Mouse (Mus musculus): ENCODE measurements around the gene Rsph9. TPM values are rescaled to one million over a fixed set of nuclear protein-coding genes. Genes with fewer than 3 reads are reported as not detected.
A peak's percentile ranks its signal among the peaks of the same experiment; 100 is the strongest.

Gene Rsph9
- total RNA-seq (2017), result 1.5 TPM in 1 of 3 replicates, not detected in the others

DNA sequence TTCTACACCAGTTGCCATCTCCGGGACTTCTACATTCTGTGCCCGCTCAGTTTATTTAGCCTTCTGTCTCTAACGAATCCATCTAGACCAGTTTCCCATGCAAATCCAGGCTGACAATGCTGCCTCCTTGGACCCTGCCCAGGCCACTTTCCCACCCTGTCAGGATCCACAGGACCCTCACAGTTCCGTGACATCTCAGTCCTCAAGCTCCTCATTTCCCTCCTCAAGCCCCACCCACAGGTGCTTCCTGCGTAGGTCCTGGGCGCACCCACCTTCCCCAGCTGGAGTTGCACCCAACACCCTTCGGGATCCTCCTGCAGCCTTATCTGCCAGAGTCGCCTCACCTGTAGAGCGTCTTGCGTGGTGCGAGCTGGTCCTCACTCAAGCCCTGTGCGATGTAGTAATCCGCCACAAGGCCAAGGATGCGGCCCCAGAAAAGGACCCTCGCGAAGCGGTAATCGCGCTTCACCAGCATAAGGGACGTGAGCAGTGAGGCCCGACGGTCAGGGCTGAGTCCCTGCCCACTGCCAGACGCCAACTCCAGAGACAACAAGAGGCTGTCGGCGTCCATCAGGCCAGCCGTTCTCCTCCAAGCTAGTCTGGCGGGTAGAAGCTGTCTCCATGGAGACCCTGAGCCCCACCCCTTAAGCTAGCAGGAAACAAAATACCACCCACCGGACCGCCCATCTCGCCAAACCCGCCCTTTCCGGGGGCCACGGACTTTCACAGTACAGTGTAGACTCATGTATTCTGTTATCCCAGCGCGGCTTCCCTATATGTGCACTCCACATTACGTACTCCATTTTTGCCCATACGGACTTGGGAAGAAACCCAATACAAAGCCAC is at the start of gene Rsph9:
TSS of gene Rsph9 (minus strand) at position 639 of the 846 bp plus-strand sequence.
- peak; percentile 73 for ATAC-seq (replicated peaks; ENCODE audit: insufficient number of reproducible peaks, low FRiP score, low TSS enrichment, poor library complexity, severe bottlenecking)

DNA sequence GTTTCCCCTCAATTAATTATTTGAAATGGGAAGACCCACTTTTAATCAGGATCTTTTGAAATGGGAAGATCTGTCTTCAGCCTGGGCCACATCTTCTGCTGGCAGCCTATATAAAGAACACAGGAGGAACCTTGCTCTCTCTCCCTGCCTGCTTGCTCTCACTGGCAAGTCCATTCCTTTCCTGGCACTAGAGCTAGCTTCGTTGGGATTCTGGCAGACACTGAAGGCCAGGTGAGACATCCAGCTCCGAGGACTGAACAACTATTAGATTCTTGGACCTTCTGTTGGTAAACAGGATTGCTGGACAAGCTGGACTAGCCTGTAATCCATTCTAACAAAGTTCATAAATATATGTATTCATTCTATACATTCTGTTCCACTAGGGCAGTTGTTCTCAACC is 44.8 kb upstream of the Rsph9 start:
- ATAC-seq (replicated peaks; ENCODE audit: insufficient number of reproducible peaks, low FRiP score, low TSS enrichment, poor library complexity, severe bottlenecking), result no peak

DNA sequence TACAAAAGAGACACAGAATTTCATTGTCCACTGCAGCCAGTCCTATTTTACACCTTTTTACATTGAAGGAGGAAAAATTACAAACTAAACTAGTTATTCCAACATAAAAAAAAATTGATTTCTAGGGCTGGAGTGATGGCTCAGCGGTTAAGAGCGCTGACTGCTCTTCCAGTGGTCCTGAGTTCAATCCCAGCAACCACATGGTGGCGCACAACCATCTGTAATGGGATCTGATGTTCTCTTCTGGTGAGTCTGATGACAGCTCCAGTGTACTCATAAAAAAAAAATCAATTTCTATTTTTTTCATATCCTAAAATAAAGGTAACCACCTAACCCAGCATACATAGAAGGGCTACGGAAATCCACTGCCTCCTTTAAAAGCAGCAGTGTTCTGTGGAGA is 38.3 kb upstream of the Rsph9 start:
- no peak for ATAC-seq (replicated peaks; ENCODE audit: insufficient number of reproducible peaks, low FRiP score, low TSS enrichment, poor library complexity, severe bottlenecking)

DNA sequence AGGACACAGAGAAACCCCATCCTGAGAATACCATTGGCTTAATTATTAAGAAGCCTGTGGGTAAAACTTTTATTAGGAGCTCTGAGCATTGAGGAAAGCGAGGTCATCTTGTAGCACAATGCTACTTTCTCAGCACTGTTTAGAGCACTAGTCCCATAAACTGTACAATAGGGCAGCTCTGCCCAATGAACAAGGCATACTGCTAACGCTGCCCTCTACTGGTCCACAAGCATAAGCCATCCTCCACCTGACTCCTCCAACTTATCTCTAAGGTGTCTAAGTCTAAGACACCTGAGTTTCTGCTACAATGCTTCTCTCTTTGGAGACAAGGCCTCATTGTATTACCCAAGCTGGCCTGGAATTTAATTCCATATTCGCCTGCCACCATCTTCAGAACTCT is 26.5 kb upstream of the Rsph9 start:
- ATAC-seq (replicated peaks; ENCODE audit: insufficient number of reproducible peaks, low FRiP score, low TSS enrichment, poor library complexity, severe bottlenecking), result peak; percentile 54; the same call in 1 of the 2 replicates

DNA sequence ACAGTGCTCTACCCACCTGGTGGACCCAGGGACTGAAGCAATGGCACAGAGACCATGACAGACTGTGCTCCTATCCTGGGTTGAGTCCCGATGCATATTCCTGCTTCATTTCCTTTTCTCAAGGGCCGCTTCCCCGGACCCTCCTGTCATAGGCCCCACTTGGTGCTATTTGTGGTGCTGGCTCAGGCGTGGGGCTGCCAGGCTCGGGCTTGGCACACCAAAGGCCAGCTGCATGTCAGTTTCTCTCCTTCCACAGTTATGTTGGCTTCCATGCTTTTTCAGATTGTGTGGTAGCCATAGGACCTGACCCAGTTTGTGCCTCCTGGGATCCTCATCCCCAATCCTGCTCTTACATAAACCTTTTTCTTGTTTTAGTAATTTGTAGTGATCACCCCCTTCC is 24.8 kb upstream of the Rsph9 start:
- ATAC-seq (replicated peaks; ENCODE audit: insufficient number of reproducible peaks, low FRiP score, low TSS enrichment, poor library complexity, severe bottlenecking), result no peak

DNA sequence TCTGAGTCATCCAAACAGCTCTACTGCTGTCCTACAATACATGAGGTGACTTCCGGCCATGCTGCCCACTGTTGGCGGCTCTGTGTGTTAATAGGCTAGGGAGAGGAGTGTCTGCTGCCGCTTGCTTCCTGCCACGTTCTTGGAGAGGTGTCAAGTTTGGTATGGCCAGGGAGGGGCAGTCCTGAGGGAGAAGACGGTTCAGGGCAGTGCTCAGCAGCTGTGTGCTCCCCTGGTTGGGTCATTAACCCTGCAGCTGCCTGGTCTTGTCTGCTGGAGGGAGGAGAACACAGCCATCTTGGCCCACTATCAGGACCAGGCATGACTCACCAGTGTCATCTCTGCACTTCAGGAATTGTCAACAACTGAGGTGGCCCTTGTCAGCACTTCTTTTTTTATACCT is 24.3 kb upstream of the Rsph9 start:
- no peak for ATAC-seq (replicated peaks; ENCODE audit: insufficient number of reproducible peaks, low FRiP score, low TSS enrichment, poor library complexity, severe bottlenecking)

DNA sequence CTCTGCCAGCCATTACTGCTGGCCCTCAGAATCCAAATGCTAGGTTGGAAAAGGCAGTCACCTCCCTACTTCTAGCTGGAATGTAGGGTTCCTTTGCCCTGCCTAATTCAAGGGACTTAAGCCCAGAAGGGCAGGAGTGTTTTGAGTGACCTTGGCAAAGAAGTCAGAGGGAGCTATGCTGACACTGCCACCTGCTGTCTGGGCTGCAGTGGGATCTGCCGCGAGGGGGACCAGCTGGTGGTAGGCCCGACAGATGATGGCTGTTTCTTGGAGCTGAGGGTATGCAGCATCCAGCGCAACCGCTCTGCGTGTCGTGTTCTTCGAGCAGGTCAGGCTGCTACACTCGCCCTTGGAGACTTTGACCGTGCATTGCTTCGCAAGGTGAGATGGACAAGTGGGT is 23.0 kb upstream of the Rsph9 start:
- no peak for ATAC-seq (replicated peaks; ENCODE audit: insufficient number of reproducible peaks, low FRiP score, low TSS enrichment, poor library complexity, severe bottlenecking)

DNA sequence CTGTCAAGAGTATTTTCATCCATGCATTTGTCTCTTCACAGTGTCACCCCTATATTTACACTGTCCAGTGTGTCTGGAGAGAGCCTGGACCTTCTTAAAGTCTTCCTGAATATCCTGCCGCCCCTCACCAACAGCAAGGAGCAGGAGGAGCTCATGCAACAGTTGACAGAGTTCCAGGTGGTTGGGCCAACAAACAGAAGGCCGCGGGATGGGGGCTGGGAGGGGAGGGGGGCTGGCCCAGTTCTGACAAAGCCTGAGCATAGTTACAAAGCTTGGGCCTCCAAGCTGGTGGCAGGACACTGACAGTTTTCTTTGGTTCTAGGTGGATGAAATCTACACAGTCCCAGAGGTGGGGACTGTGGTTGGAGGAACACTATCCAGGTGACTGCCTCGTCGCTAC is 22.3 kb upstream of the Rsph9 start:
- ATAC-seq (replicated peaks; ENCODE audit: insufficient number of reproducible peaks, low FRiP score, low TSS enrichment, poor library complexity, severe bottlenecking), result no peak

DNA sequence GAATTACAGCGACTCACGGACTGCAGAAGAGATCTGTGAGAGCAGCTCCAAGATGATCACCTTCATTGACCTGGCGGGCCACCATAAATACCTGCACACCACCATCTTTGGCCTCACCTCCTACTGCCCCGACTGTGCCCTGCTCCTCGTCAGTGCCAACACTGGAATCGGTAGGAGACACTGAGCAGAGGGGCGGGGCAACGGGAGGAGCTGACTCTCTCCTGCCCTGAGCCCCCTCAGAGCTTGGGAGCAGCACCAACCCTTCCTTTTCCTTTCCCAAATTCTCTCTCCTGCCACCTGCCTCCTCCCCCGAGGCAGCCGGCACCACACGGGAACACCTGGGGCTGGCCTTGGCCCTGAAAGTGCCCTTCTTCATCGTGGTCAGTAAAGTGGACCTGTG is 21.4 kb upstream of the Rsph9 start:
- no peak for ATAC-seq (replicated peaks; ENCODE audit: insufficient number of reproducible peaks, low FRiP score, low TSS enrichment, poor library complexity, severe bottlenecking)

DNA sequence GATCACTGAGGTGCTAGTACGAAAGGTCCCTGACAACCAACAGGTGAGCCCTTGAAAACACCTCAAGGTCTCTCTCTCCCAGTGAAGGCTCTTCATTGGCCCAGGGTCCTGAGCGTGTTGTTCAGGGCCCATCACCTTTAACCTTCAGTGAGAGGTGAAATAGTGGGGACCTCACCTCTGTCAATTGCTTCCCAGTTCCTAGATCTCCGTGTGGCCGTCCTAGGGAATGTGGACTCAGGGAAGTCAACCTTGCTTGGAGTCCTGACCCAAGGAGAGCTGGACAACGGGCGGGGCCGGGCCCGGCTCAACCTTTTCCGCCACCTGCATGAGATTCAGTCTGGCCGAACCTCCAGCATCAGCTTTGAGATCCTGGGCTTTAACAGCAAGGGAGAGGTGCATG is 20.8 kb upstream of the Rsph9 start:
- ATAC-seq (replicated peaks; ENCODE audit: insufficient number of reproducible peaks, low FRiP score, low TSS enrichment, poor library complexity, severe bottlenecking), result no peak

DNA sequence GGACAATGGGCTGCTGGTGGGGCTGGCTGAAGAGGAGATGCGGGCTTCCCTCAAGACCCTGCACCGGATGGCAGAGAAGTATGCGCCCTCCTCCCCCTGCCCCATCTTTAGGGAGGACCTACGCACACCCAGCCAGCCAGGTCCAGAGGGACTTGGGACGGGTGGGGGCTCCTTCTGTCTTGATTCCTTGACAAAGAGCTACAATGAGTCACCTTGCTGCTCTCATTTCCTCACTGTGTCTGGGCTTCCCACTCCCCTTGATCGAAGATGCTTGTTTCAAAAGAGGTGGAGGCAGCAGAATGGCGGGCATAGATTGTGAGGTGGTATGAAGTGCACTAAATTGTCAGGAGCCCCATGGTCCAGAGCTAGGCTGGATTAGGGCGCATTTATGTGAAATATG is 20.3 kb upstream of the Rsph9 start:
- no peak for ATAC-seq (replicated peaks; ENCODE audit: insufficient number of reproducible peaks, low FRiP score, low TSS enrichment, poor library complexity, severe bottlenecking)

DNA sequence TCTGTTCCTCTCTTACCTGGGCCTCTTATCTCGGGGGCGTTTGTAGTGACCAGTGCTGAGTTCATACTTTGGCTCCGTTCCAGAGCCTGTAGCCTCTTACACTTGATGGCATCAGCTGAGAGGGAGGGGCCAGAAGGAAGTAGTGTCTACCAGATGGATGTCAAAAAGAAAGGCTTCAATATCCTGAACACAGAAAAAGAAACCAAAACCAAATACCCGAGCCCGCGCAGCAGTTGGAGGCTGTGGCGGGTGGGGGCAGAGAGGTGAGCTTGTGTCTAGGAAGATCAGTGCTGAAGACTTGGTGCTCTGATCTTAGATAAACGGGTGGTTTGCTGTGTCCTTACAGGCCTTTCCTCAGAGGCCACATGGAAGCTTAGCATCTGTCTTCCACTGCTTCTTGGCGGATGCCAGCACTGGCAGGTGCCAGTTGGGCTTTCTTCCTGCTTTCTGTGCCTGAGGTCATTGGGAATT is 19.0 kb upstream of the Rsph9 start:
- ATAC-seq (replicated peaks; ENCODE audit: insufficient number of reproducible peaks, low FRiP score, low TSS enrichment, poor library complexity, severe bottlenecking), result 0 out of 2 replicates have a peak, but pooled peaks have one; percentile 10

DNA sequence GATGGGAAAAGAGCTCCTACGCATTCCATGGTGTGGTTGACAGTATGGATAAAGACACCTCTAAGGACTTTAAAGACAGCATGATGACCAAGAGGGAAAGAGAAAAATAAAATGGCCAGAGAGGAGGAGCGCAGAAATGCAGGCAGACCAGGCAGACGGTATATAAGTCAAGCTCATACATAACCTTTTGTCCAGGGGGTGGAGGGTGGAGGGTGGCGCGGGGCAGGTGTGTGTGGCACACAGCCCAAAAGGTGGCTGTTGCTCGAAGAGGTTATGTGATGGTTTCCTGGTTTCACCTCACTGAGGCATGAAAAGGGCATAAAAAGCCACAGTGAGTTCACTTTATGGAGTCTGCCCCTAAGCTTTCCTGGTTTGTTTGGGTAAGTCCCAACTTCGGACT is 18.5 kb upstream of the Rsph9 start:
- ATAC-seq (replicated peaks; ENCODE audit: insufficient number of reproducible peaks, low FRiP score, low TSS enrichment, poor library complexity, severe bottlenecking), result no peak

DNA sequence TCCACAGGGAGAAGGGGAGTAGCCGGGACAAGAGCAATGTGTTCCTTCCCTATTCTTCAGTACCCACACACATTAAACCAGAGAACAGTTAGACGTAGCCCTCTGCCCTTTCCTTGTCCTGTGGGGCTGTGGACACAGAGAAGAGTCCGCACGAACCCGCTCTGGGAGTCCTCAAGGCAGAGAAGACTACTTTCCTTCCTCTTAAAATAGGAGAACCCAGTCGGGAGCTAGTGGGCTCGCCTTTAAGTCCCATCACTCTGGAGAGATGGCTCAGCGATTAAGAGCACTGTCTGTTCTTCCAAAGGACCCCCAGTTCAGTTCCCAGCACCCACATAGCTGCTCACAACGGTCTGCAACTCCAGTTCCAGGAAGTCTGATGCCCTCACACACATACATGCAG is 17.7 kb upstream of the Rsph9 start:
- no peak for ATAC-seq (replicated peaks; ENCODE audit: insufficient number of reproducible peaks, low FRiP score, low TSS enrichment, poor library complexity, severe bottlenecking)

DNA sequence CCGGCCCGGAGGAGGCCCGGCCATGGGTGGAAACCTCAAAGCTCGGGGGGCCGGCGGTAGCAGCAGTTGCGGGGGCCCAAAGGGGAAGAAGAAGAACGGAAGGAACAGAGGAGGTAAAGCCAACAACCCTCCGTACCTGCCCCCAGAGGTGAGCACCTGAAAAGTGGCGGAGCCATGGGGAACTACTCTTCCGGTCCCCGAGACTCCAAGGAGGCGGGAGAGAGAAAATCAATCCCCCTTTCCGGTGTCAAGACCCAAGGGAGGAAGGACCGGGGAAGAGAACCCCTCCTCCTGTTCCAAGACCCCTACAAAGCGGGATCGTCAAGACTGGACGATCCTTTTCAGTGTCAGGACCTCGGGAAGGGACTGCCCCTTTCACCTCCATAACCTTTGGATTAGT is 17.2 kb upstream of the Rsph9 start:
- ATAC-seq (replicated peaks; ENCODE audit: insufficient number of reproducible peaks, low FRiP score, low TSS enrichment, poor library complexity, severe bottlenecking), result no peak

DNA sequence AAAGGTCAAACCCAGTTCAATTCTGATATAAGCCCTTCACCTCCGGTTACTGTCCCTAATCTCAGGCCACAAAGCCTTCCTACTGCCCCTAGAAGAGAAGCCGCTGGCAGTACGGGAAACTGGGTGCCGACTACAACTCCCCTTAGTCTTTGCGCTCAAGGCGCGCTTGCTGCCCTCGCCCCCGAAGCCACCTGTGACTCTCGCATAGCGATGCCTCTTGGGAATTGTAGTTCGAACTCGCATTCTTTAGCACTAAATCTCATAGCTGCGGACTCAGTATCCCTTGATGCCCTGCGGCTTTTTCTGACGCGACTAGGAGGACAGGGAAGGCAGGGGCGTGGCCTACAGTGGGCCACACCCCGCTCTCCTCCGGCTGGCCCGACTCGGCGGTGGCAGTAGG is 16.7 kb upstream of the Rsph9 start, which contains the start of gene Gtpbp2:
TSS of gene Gtpbp2 (plus strand) at position 347 of the 400 bp plus-strand sequence.
- peak; percentile 91 for ATAC-seq (replicated peaks; ENCODE audit: insufficient number of reproducible peaks, low FRiP score, low TSS enrichment, poor library complexity, severe bottlenecking)

DNA sequence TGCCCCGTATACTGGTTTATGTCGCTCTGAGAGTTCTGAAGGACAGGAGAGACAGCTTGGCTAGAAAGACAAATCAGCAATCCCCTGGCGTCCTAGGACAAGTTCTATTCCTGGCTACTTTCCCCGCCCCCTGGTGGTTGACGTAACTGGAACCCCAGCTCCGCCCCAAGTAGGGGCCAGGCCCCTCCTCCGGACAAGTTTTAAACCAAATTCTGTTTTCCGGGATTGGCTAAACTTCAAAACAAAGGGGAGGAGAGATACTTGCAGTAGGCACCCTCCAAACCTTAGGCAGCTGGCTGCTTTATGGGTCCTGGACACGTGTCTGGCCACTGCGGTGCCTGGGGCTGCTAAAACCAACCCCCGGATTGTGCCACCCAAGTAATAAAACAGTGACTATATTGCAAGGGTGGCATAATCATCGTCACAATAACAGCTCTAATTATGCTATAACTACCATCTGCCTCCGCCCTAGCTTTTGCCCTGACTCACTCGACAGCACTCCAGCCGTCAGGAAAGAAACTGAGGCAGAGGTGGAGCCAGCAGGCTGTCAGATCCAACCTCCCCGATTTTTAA is 16.2 kb upstream of the Rsph9 start:
- peak; percentile 63 for ATAC-seq (replicated peaks; ENCODE audit: insufficient number of reproducible peaks, low FRiP score, low TSS enrichment, poor library complexity, severe bottlenecking)

DNA sequence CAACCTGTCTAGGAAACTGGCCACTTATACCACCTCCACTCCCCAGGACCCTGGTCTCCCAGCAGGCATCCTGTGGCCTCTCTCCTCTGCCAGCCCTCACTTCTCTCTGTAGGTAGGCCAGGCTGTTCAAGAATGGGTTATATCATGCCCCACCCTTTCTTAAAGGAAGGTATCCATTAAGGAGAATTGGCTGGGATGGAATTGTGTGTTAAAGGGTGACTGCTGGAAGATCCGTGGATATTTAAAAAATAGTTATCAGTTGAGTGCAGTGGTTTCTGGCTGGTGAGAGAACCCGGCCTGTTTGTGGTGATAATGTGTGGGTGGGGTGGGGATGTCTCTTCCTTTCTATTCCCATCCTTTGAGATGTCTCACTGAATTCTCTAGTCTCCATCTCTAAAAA is 15.2 kb upstream of the Rsph9 start:
- no peak for ATAC-seq (replicated peaks; ENCODE audit: insufficient number of reproducible peaks, low FRiP score, low TSS enrichment, poor library complexity, severe bottlenecking)

DNA sequence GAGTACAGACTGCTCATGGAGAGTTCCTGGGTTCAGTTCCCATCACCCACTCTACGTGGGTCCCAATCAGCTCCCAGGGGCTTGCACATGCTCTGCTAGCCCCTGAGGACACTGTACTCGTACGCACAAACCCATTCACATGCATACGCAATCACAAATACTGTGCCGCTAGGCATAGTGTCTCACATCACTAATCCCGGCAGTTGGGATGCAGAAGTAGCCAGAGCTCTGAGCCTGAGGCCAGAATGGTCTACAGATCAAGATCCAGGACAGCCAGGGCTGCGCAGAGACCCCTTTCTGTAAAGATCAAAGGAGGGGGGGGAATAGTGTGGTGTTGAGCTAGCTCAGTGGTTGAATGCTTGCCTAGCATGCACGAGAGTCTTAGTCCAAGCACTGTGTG is 13.1 kb upstream of the Rsph9 start:
- ATAC-seq (replicated peaks; ENCODE audit: insufficient number of reproducible peaks, low FRiP score, low TSS enrichment, poor library complexity, severe bottlenecking), result no peak

DNA sequence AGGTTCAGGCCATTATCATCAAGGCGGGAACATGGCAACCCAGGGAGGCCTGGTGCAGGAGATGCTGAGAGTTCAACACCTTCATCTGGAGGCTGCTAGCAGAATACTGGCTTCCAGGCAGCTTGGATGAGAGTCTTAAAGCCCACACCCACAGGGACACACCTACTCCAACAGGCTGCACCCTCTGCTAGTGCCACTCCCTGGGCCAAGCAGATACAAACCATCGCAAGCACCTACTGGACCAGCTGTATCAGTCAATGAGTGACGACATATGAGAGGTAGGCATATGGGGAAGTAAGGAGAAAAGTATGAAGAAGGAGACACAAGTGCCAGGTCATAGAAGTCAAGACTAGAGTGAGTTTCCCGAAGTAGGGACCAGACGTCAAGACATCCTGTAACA is 12.7 kb upstream of the Rsph9 start:
- ATAC-seq (replicated peaks; ENCODE audit: insufficient number of reproducible peaks, low FRiP score, low TSS enrichment, poor library complexity, severe bottlenecking), result no peak

All from monocyte, adult 5-6 weeks (primary cell).